Mouse (Mus musculus) CH12.LX (cell line): ENCODE measurements around the gene Sox2.

Experiments
- CHD2 ChIP-seq: IDR thresholded peaks from 2 replicates; pipeline ENCODE4 v1.6.1; 2011; ENCODE audit warnings: low read length, improper control_type of control experiment
- CTCF ChIP-seq, 2 experiments: IDR thresholded peaks in 1 of 2; conservative IDR thresholded peaks in 1 of 2; 2 replicates each; pipeline ENCODE4 v1.5.1; 2011 to 2012; ENCODE audit warnings: low read depth in 2 of 2, low read length in 2 of 2, improper control_type of control experiment in 1 of 2, inconsistent platforms in 1 of 2, mild to moderate bottlenecking in 1 of 2, moderate library complexity in 1 of 2
- E2F4 ChIP-seq: IDR thresholded peaks from 2 replicates; pipeline ENCODE4 v1.6.1; 2011; ENCODE audit warnings: low read depth, low read length, improper control_type of control experiment; ENCODE audit not compliant: insufficient replicate concordance
- HCFC1 ChIP-seq: IDR thresholded peaks from 2 replicates; pipeline ENCODE4 v1.6.1; 2012; ENCODE audit warnings: low read depth, mild to moderate bottlenecking, inconsistent platforms, low read length, improper control_type of control experiment
- MAFK ChIP-seq: IDR thresholded peaks from 2 replicates; pipeline ENCODE4 v1.6.1; 2011; ENCODE audit warnings: low read length, improper control_type of control experiment; ENCODE audit not compliant: insufficient replicate concordance
- MAX ChIP-seq: IDR thresholded peaks from 2 replicates; pipeline ENCODE4 v1.6.1; 2011; ENCODE audit warnings: low read length, improper control_type of control experiment
- MAZ ChIP-seq: IDR thresholded peaks from 2 replicates; pipeline ENCODE4 v1.6.1; 2012; ENCODE audit warnings: low read depth, mild to moderate bottlenecking, inconsistent platforms, low read length, improper control_type of control experiment, moderate library complexity
- MEF2A ChIP-seq: IDR thresholded peaks from 2 replicates; pipeline ENCODE4 v1.6.1; 2014; ENCODE audit warnings: low read depth, mild to moderate bottlenecking, inconsistent platforms, low read length, improper control_type of control experiment, borderline replicate concordance
- PAX5 ChIP-seq: IDR thresholded peaks from 2 replicates; pipeline ENCODE4 v1.6.1; 2012; ENCODE audit warnings: low read length, inconsistent platforms, mixed read lengths
- POLR2A ChIP-seq: IDR thresholded peaks from 2 replicates; pipeline ENCODE4 v1.6.1; 2011; ENCODE audit warnings: low read depth, mild to moderate bottlenecking, improper control_type of control experiment, low read length
- SIN3A ChIP-seq: IDR thresholded peaks from 2 replicates; pipeline ENCODE4 v1.6.1; 2012; ENCODE audit warnings: low read length, improper control_type of control experiment, inconsistent platforms
- USF1 ChIP-seq: IDR thresholded peaks from 2 replicates; pipeline ENCODE4 v1.6.1; 2014; ENCODE audit warnings: low read depth, mild to moderate bottlenecking, inconsistent platforms, low read length, improper control_type of control experiment

DNA sequence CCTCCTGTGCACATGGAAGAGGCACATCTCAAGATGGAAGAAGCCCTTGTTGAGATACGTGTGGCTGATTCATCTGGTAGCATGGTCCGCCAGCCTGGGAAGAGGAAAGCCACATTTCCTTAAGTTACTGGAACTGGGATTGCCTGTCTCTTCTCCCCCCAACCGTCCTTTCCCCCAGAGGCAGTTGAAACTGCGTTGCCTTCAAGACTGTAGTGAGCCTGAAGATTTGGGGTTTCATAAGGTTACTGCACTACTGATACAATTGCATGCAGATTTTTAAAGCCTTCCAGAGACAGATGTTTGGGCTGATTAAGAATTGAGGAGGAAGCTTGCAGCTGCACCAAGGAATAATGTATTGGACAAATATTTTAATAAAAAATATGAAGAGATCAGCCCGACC lies 12.7 kb upstream of the Sox2 start:
- TF ChIP-seq POLR2A (no peak), E2F4 (no peak), CTCF (conservative IDR thresholded peaks at IDR 0.05 in 1 of 2, IDR thresholded peaks at IDR 0.05 in 1 of 2; ENCODE audit: low read depth in 2 of 2, low read length in 2 of 2) (no peak), MEF2A (no peak), PAX5 (no peak), USF1 (no peak), MAX (no peak), MAZ (no peak), HCFC1 (no peak), CHD2 (no peak), MAFK (no peak), SIN3A (no peak)
